Mouse (Mus musculus) liver, embryonic 14.5 days (tissue): ENCODE data around the gene Ndufs7.

Source experiments
- CTCF ChIP-seq: IDR thresholded peaks from 2 replicates; pipeline ENCODE4 v1.5.1; 2016; ENCODE audit warnings: antibody characterized with exemption, low read depth, control low read depth
- EP300 ChIP-seq: IDR thresholded peaks from 2 replicates; pipeline ENCODE4 v1.6.1; 2016; ENCODE audit warnings: antibody characterized with exemption, low read depth

GRCm38 (mm10) chr10:80302471-80302881 lies 53.6 kb downstream of the Ndufs7 start:
- TF ChIP-seq CTCF (no peak), EP300 (no peak)
